Mouse (Mus musculus): ENCODE data around the gene Hlx. TPM values are rescaled to one million over a fixed set of nuclear protein-coding genes. Genes with fewer than 3 reads are reported as not detected.

Hlx gene
- polyA plus RNA-seq, 1 experiment, result not detected

GRCm38 (mm10) chr1:184763866-184764265 is 31.4 kb upstream of the Hlx start:
- no peaks in the 10 kb centered on the region for H3K4me1 ChIP-seq (ENCODE audit: control insufficient read depth, insufficient read depth, low read length)
- no peak overlapping the region for H3K4me3 ChIP-seq (ENCODE audit: insufficient read depth, low read depth, low read length)
- no peak overlapping the region for H3K27ac ChIP-seq (ENCODE audit: insufficient read depth, low read depth, low read length)
- WGBS, result 40% methylated on average over 3 of the region's 3 CpGs
- TF ChIP-seq CTCF (IDR thresholded peaks at IDR 0.05; ENCODE audit: insufficient read depth, low read depth, low read length), result no peak
- no peak for TF ChIP-seq POLR2A (IDR thresholded peaks at IDR 0.05; ENCODE audit: insufficient read depth, low read depth, low read length)

GRCm38 (mm10) chr1:184762941-184763340 is 30.5 kb upstream of the Hlx start:
- no peaks in the 10 kb centered on the region for H3K4me1 ChIP-seq (ENCODE audit: control insufficient read depth, insufficient read depth, low read length)
- 65% methylated on average over 5 of the region's 5 CpGs for WGBS
- no peak overlapping the region for H3K4me3 ChIP-seq (ENCODE audit: insufficient read depth, low read depth, low read length)
- TF ChIP-seq POLR2A (IDR thresholded peaks at IDR 0.05; ENCODE audit: insufficient read depth, low read depth, low read length) (no peak), CTCF (IDR thresholded peaks at IDR 0.05; ENCODE audit: insufficient read depth, low read depth, low read length) (no peak)
- no peak overlapping the region for H3K27ac ChIP-seq (ENCODE audit: insufficient read depth, low read depth, low read length)

- no peaks in the 10 kb centered on the region for H3K4me1 ChIP-seq (ENCODE audit: control insufficient read depth, insufficient read depth, low read length)
- 92% methylated on average over 4 of the region's 4 CpGs for WGBS
- TF ChIP-seq CTCF (IDR thresholded peaks at IDR 0.05; ENCODE audit: insufficient read depth, low read depth, low read length) (no peak), POLR2A (IDR thresholded peaks at IDR 0.05; ENCODE audit: insufficient read depth, low read depth, low read length) (no peak)
Observed at GRCm38 (mm10) chr1:184761988-184762387, 29.6 kb upstream of the Hlx start.

GRCm38 (mm10) chr1:184752671-184753070 is 20.3 kb upstream of the Hlx start:
- WGBS, result 75% methylated on average over 5 of the region's 5 CpGs
- H3K4me3 ChIP-seq (ENCODE audit: insufficient read depth, low read depth, low read length), result no peak overlapping the region

More at GRCm38 (mm10) chr1:184761988-184762387, 29.6 kb upstream of the Hlx start:
- H3K27ac ChIP-seq (ENCODE audit: insufficient read depth, low read depth, low read length), result no peak overlapping the region
- no peak overlapping the region for H3K4me3 ChIP-seq (ENCODE audit: insufficient read depth, low read depth, low read length)

GRCm38 (mm10) chr1:184750114-184750664 is 17.8 kb upstream of the Hlx start:
- WGBS, result 86% methylated on average over 11 of the region's 11 CpGs
- no peak for TF ChIP-seq CTCF (IDR thresholded peaks at IDR 0.05; ENCODE audit: insufficient read depth, low read depth, low read length)
- no peak for TF ChIP-seq POLR2A (IDR thresholded peaks at IDR 0.05; ENCODE audit: insufficient read depth, low read depth, low read length)

More at GRCm38 (mm10) chr1:184752671-184753070, 20.3 kb upstream of the Hlx start:
- Histone ChIP-seq H3K27ac (ENCODE audit: insufficient read depth, low read depth, low read length) (no peak overlapping the region), H3K4me1 (ENCODE audit: control insufficient read depth, insufficient read depth, low read length) (no peaks in the 10 kb centered on the region)
- TF ChIP-seq POLR2A (IDR thresholded peaks at IDR 0.05; ENCODE audit: insufficient read depth, low read depth, low read length), result no peak
- TF ChIP-seq CTCF (IDR thresholded peaks at IDR 0.05; ENCODE audit: insufficient read depth, low read depth, low read length), result no peak

GRCm38 (mm10) chr1:184748692-184749152 is 16.3 kb upstream of the Hlx start:
- 43% methylated on average over 14 of the region's 14 CpGs for WGBS
- no peak overlapping the region for H3K4me3 ChIP-seq (ENCODE audit: insufficient read depth, low read depth, low read length)
- TF ChIP-seq POLR2A (IDR thresholded peaks at IDR 0.05; ENCODE audit: insufficient read depth, low read depth, low read length) (no peak), CTCF (IDR thresholded peaks at IDR 0.05; ENCODE audit: insufficient read depth, low read depth, low read length) (no peak)
- H3K4me1 ChIP-seq (ENCODE audit: control insufficient read depth, insufficient read depth, low read length), result no peaks in the 10 kb centered on the region
- H3K27ac ChIP-seq (ENCODE audit: insufficient read depth, low read depth, low read length), result no peak overlapping the region

More at GRCm38 (mm10) chr1:184750114-184750664, 17.8 kb upstream of the Hlx start:
- no peak overlapping the region for H3K27ac ChIP-seq (ENCODE audit: insufficient read depth, low read depth, low read length)
- H3K4me3 ChIP-seq (ENCODE audit: insufficient read depth, low read depth, low read length), result no peak overlapping the region
- no peaks in the 10 kb centered on the region for H3K4me1 ChIP-seq (ENCODE audit: control insufficient read depth, insufficient read depth, low read length)

GRCm38 (mm10) chr1:184737876-184738479 is 5.6 kb upstream of the Hlx start:
- WGBS, result 7% methylated on average over 14 of the region's 14 CpGs
- Histone ChIP-seq H3K27ac (ENCODE audit: insufficient read depth, low read depth, low read length) (no peak overlapping the region), H3K4me3 (ENCODE audit: insufficient read depth, low read depth, low read length) (no peak overlapping the region), H3K4me1 (ENCODE audit: control insufficient read depth, insufficient read depth, low read length) (no peaks in the 10 kb centered on the region)
- TF ChIP-seq POLR2A (IDR thresholded peaks at IDR 0.05; ENCODE audit: insufficient read depth, low read depth, low read length), result no peak
- peak; percentile 42; the same call in 1 of the 2 replicates for TF ChIP-seq CTCF (IDR thresholded peaks at IDR 0.05; ENCODE audit: insufficient read depth, low read depth, low read length)

- H3K27ac ChIP-seq (ENCODE audit: insufficient read depth, low read depth, low read length), result no peak overlapping the region
- no peak overlapping the region for H3K4me3 ChIP-seq (ENCODE audit: insufficient read depth, low read depth, low read length)
- TF ChIP-seq CTCF (IDR thresholded peaks at IDR 0.05; ENCODE audit: insufficient read depth, low read depth, low read length) (no peak), POLR2A (IDR thresholded peaks at IDR 0.05; ENCODE audit: insufficient read depth, low read depth, low read length) (no peak)
- WGBS, result 22% methylated on average over 2 of the region's 2 CpGs
- H3K4me1 ChIP-seq (ENCODE audit: control insufficient read depth, insufficient read depth, low read length), result peaks cover 6% of the 10 kb centered on the region
Observed at GRCm38 (mm10) chr1:184737228-184737627, 4.8 kb upstream of the Hlx start.

GRCm38 (mm10) chr1:184736260-184736659 is 3.8 kb upstream of the Hlx start:
- no peak for TF ChIP-seq POLR2A (IDR thresholded peaks at IDR 0.05; ENCODE audit: insufficient read depth, low read depth, low read length)
- no peak for TF ChIP-seq CTCF (IDR thresholded peaks at IDR 0.05; ENCODE audit: insufficient read depth, low read depth, low read length)
- H3K4me3 ChIP-seq (ENCODE audit: insufficient read depth, low read depth, low read length), result no peak overlapping the region

More at GRCm38 (mm10) chr1:184736260-184736659, 3.8 kb upstream of the Hlx start:
- 20% methylated on average over 5 of the region's 5 CpGs for WGBS
- Histone ChIP-seq H3K4me1 (ENCODE audit: control insufficient read depth, insufficient read depth, low read length) (peaks cover 13% of the 10 kb centered on the region), H3K27ac (ENCODE audit: insufficient read depth, low read depth, low read length) (no peak overlapping the region)

Data from olfactory bulb, adult 2 months (tissue).